Mouse (Mus musculus) brain, embryonic 14.5 days (tissue): Measurements from ENCODE around the gene Foxd2.

Experiments
- CTCF ChIP-seq: fragments of 200-500 bp; IDR thresholded peaks from 2 replicates; pipeline ENCODE4 v1.5.1; 2012; ENCODE audit warnings: inconsistent platforms, mild to moderate bottlenecking, moderate library complexity, borderline replicate concordance; ENCODE audit not compliant: insufficient read depth, insufficient read length; ENCODE audit errors: extremely low read depth
- POLR2A ChIP-seq: fragments of 200-500 bp; IDR thresholded peaks from 2 replicates; pipeline ENCODE4 v1.6.1; 2012; ENCODE audit warnings: mild to moderate bottlenecking, inconsistent platforms, borderline replicate concordance; ENCODE audit not compliant: poor library complexity, insufficient read depth, insufficient read length, severe bottlenecking; ENCODE audit errors: extremely low read depth

DNA sequence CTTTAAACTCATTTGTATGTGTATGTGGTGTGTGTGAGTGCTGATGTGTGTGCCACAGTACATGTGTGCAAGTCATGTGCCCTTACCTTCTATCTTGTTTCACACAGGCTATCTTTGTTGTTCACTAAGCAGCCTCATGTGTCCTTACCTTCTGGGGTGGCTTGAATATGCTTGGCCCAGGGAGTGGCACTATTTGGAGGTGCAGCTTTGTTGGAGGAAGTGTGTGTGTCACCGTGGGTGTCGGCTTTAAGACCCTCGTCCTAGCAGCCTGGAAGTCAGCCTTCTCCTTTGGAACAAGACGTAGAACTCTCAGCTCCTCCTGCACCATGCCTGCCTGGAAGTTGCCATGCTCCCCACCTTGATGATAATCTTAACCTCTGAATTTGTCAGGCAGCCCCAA is 37.7 kb upstream of the Foxd2 start:
- TF ChIP-seq CTCF (no peak), POLR2A (no peak)
